Mouse (Mus musculus) E14TG2a.4 (cell line): ENCODE results near the gene Rrp9.

Experiments
- CTCF ChIP-seq: conservative IDR thresholded peaks from 2 replicates; pipeline ENCODE4 v1.5.1; 2014; ENCODE audit warnings: low read length
- NANOG ChIP-seq: IDR thresholded peaks from 2 replicates; pipeline ENCODE4 v1.6.1; 2014; ENCODE audit warnings: borderline replicate concordance, low read length, mixed read lengths

- TF ChIP-seq CTCF, result no peak
- TF ChIP-seq NANOG, result no peak
Measured at GRCm38 (mm10) chr9:106442680-106443079, 33.1 kb upstream of the Rrp9 start.
